7 mouse cellular contexts compared by ENCODE assay signal in genomic region chr9:107701594-107701993, GRCm38 (mm10). TPM values are rescaled to one million over a fixed set of nuclear protein-coding genes. Genes with fewer than 3 reads are reported as not detected.
DNase-seq lines count a peak whose midpoint lies in the region; ATAC-seq lines count a peak whose summit lies in the region.

No protein-coding gene starts in this region.

- no peak overlapping the region for H3K4me2 ChIP-seq in heart, embryonic 16.5 days (ENCODE audit: low read depth, low read length)
- H3K4me2 ChIP-seq in lung, embryonic 16.5 days (ENCODE audit: low read depth, low read length), result peak overlapping the region; percentile 16; the same call in 1 of the 2 replicates
- H3K4me2 ChIP-seq in stomach, embryonic 14.5 days (replicated peaks; ENCODE audit: low read depth, low read length), result 0 out of 2 replicates have a peak overlapping the region, but pooled peaks have one; percentile 5

- WGBS in heart, embryonic 16.5 days, result 49% methylated on average over 12 of the region's 12 CpGs
- 11% methylated on average over 12 of the region's 12 CpGs for whole genome bisulfite sequencing in lung, embryonic 16.5 days
- 27% methylated on average over 12 of the region's 12 CpGs for whole genome bisulfite sequencing in stomach, embryonic 14.5 days

- H3K9me3 ChIP-seq in heart, embryonic 16.5 days (replicated peaks; ENCODE audit: control insufficient read depth, low read length), result no peaks in the 10 kb centered on the region
- no peaks in the 10 kb centered on the region for H3K9me3 ChIP-seq in lung, embryonic 16.5 days (ENCODE audit: control insufficient read depth, low read length)
- H3K9me3 ChIP-seq in stomach, embryonic 14.5 days (ENCODE audit: control insufficient read depth, low read depth, low read length), result no peaks in the 10 kb centered on the region

- DNase-seq in adrenal gland, postnatal 36 days, result peak; percentile 89 to 90
- DNase-seq in cerebellum, postnatal 36 days, result peak; percentile 86 to 91
- peak; percentile 82 to 89 for DNase-seq in kidney, postnatal 4 days
- DNase-seq in thymus, postnatal 25 days, result no peak

- no peaks in the 10 kb centered on the region for H3K36me3 ChIP-seq in heart, embryonic 16.5 days (ENCODE audit: control insufficient read depth, insufficient read depth)
- H3K36me3 ChIP-seq in lung, embryonic 16.5 days (ENCODE audit: control insufficient read depth, insufficient read depth, low read length), result no peaks in the 10 kb centered on the region
- peaks cover 10% of the 10 kb centered on the region for H3K36me3 ChIP-seq in stomach, embryonic 14.5 days (ENCODE audit: control insufficient read depth, insufficient read depth, low read length)

- peak; percentile 31 for ATAC-seq in heart, embryonic 16.5 days (replicated peaks; ENCODE audit: extremely low read depth, insufficient read depth, low FRiP score)
- ATAC-seq in lung, embryonic 16.5 days (ENCODE audit: low read depth), result peak; percentile 31
- no peak for ATAC-seq in stomach, embryonic 14.5 days (ENCODE audit: insufficient number of reproducible peaks, insufficient read depth, low FRiP score, low read depth)

- H3K4me3 ChIP-seq in heart, embryonic 16.5 days (ENCODE audit: low read length), result no peak overlapping the region
- H3K4me3 ChIP-seq in lung, embryonic 16.5 days (ENCODE audit: low read length), result no peak overlapping the region
- H3K4me3 ChIP-seq in stomach, embryonic 14.5 days (ENCODE audit: low read depth, low read length), result no peak overlapping the region

- H3K27ac ChIP-seq in heart, embryonic 16.5 days (ENCODE audit: low read length), result peak overlapping the region; percentile 37; the same call in 1 of the 2 replicates
- H3K27ac ChIP-seq in lung, embryonic 16.5 days (ENCODE audit: low read length), result peak overlapping the region; percentile 88
- peak overlapping the region; percentile 76; the same call in 1 of the 2 replicates for H3K27ac ChIP-seq in stomach, embryonic 14.5 days (ENCODE audit: low read length)

- peaks cover 9% of the 10 kb centered on the region for H3K27me3 ChIP-seq in heart, embryonic 16.5 days (ENCODE audit: control insufficient read depth, insufficient read depth, low read length)
- no peaks in the 10 kb centered on the region for H3K27me3 ChIP-seq in lung, embryonic 16.5 days (ENCODE audit: control insufficient read depth, insufficient read depth, low read depth, low read length)
- no peaks in the 10 kb centered on the region for H3K27me3 ChIP-seq in stomach, embryonic 14.5 days (ENCODE audit: control insufficient read depth, insufficient read depth, low read length)

- no peak overlapping the region for H3K9ac ChIP-seq in heart, embryonic 16.5 days (ENCODE audit: low read length)
- H3K9ac ChIP-seq in lung, embryonic 16.5 days (ENCODE audit: low read length), result peak overlapping the region; percentile 43; the same call in 1 of the 2 replicates
- 0 out of 2 replicates have a peak overlapping the region, but pooled peaks have one; percentile 1 for H3K9ac ChIP-seq in stomach, embryonic 14.5 days (replicated peaks; ENCODE audit: low read depth, low read length)

- H3K4me1 ChIP-seq in heart, embryonic 16.5 days (ENCODE audit: control insufficient read depth, insufficient read depth, low read length), result peaks cover 36% of the 10 kb centered on the region
- H3K4me1 ChIP-seq in lung, embryonic 16.5 days (replicated peaks; ENCODE audit: control insufficient read depth, insufficient read depth, low read length), result peaks cover 98% of the 10 kb centered on the region
- H3K4me1 ChIP-seq in stomach, embryonic 14.5 days (ENCODE audit: control insufficient read depth, insufficient read depth, low read length), result peaks cover 99% of the 10 kb centered on the region

RNA-seq across cellular contexts. Expression of gene Sema3f, which starts 8.7 kb away (rescaled TPM):
- 10 to 100 TPM; 22.6 to 41.3 TPM for total RNA-seq in adrenal gland, postnatal 36 days (2021)
- polyA plus RNA-seq in heart, embryonic 16.5 days (2015; fragmentation: Nextera tagmentation; extraction: Ambion mirVana), result 3.9 and 4.7 TPM in 2 replicates
- polyA plus RNA-seq in lung, embryonic 16.5 days (2015; fragmentation: Nextera tagmentation; extraction: Ambion mirVana), result 10.4 and 11.8 TPM in 2 replicates
- polyA plus RNA-seq in stomach, embryonic 14.5 days (2014; fragmentation: Nextera tagmentation; extraction: Ambion mirVana), result 30.2 and 33.2 TPM in 2 replicates

RNA-seq across cellular contexts. Expression of gene Gnat1, which starts 22.1 kb away (rescaled TPM):
- not detected for total RNA-seq in adrenal gland, postnatal 36 days (2021)
- 0.39 TPM in 2 replicates for polyA plus RNA-seq in heart, embryonic 16.5 days (2015; fragmentation: Nextera tagmentation; extraction: Ambion mirVana)
- polyA plus RNA-seq in lung, embryonic 16.5 days (2015; fragmentation: Nextera tagmentation; extraction: Ambion mirVana), result 0.65 and 1.2 TPM in 2 replicates
- 1.8 and 2.4 TPM in 2 replicates for polyA plus RNA-seq in stomach, embryonic 14.5 days (2014; fragmentation: Nextera tagmentation; extraction: Ambion mirVana)

RNA-seq across cellular contexts. Expression of gene Slc38a3, which starts 32.3 kb away (rescaled TPM):
- total RNA-seq in adrenal gland, postnatal 36 days (2021), result 1 to 10 TPM in 1 of 2 experiments, under 1 TPM in 1; 0.30 to 1.0 TPM
- polyA plus RNA-seq in heart, embryonic 16.5 days (2015; fragmentation: Nextera tagmentation; extraction: Ambion mirVana), result 3.3 and 3.9 TPM in 2 replicates
- polyA plus RNA-seq in lung, embryonic 16.5 days (2015; fragmentation: Nextera tagmentation; extraction: Ambion mirVana), result 4.5 and 5.4 TPM in 2 replicates
- polyA plus RNA-seq in stomach, embryonic 14.5 days (2014; fragmentation: Nextera tagmentation; extraction: Ambion mirVana), result 3.7 and 7.1 TPM in 2 replicates

Comparison
In these comparisons a context has a peak if more than half of its experiments do, and no peak if none do; other contexts are left out.
1. H3K27ac ChIP-seq: peak in every context shown above with its lines; median percentile 88 in lung, embryonic 16.5 days; 76 in stomach, embryonic 14.5 days; 37 in heart, embryonic 16.5 days.